Mouse (Mus musculus) retina, adult 2 months (tissue): ENCODE measurements around the gene Slc25a10.

Source experiments
- DNase-seq: peaks from one replicate; pipeline ENCODE4 v3.0.0-alpha.2; 2012; ENCODE audit warnings: low read depth, low spot score

Gene Slc25a10

GRCm38 (mm10) chr11:120539285-120540014, 47.8 kb downstream of the Slc25a10 start:
- no peak for DNase-seq

DNA sequence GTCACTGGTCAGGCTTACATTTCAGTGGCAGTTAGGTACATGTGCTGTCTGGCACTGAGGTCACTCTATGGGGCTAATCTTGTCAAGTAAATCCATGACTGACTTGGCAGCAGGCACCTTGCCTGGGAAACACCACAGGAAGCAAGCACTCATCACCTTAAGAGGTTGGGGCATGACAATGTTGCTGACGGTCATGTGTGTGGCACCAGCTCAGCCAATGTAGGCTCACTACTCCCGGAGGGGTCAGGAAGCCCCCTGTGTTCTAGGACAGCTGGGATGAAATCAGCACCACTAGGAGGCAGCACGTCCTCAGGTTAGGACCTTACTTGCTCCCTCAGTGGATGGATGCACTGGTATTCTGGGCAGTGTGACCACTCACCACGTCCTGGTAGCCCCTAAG, 50.3 kb downstream of the Slc25a10 start:
- no peak for DNase-seq

DNA sequence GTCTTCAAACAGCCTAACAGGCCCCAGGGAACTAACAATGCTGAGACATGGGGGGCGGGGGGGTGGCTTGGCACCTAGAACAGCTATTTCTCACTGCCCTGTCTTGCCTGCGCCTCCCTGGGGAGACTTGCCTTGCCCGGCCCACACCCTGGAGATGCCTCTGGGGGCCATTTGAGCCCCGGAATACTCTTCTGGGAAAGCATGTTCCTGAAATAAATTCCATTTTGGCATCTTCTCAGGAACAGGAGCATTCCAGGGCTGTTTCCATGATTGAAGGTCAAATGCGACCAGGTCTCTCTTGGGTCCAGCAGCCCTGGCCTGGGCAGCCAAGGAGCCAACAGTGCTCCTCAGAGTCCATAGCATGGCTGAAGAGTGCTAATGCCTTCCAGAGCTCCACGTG, 50.7 kb downstream of the Slc25a10 start:
- DNase-seq: no peak

GRCm38 (mm10) chr11:120545964-120546363, 54.3 kb downstream of the Slc25a10 start:
- no peak for DNase-seq

DNA sequence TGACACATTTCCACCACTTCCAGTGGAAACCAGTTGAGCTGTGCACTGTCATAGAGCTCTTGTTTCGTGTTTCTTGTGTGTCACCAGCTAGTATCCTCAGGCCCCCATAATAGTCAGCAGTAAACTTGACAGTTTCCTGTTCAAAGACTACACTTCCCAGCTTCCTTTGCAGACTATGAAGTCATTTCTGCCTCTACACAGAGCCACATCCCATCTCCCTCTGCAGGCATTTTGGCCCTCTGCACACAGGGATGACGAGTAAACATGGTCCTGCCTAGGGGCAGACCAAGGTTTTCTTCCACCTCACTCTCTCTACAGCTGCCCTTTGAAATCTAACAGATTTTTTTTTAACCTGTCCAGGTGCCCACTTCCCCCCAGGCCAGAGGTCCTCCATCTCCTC, 55.8 kb downstream of the Slc25a10 start:
- DNase-seq: no peak

DNA sequence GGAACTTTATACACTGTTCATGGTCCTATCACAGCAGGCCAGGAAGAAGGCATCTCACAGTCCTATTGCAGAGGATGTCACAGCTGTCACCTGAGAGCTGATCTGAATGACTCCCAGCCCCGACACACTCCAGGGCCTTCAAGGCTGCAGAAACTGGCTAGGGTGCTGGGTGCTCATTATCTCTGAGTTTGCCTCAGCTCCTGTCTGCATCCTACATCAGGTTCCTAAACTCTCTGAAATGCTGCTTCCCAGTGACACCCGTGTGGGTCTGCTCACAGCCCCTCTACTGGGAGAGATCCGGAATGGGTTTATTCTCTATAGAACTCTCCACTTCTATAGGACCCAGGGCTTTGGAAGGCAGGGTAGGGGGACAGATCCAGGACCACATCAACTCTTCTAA, 56.6 kb downstream of the Slc25a10 start:
- DNase-seq: no peak

GRCm38 (mm10) chr11:120548786-120549167, 57.1 kb downstream of the Slc25a10 start:
- DNase-seq: no peak
